Mouse (Mus musculus): ENCODE results near the gene Mtmr1.
A peak's percentile ranks its signal among the peaks of the same experiment; 100 is the strongest.
"Not testable (repeated sequence)": the region's sequence is repeated elsewhere in the genome, so short reads cannot be mapped to it uniquely, and the experiment has no call there.

Gene Mtmr1

DNA sequence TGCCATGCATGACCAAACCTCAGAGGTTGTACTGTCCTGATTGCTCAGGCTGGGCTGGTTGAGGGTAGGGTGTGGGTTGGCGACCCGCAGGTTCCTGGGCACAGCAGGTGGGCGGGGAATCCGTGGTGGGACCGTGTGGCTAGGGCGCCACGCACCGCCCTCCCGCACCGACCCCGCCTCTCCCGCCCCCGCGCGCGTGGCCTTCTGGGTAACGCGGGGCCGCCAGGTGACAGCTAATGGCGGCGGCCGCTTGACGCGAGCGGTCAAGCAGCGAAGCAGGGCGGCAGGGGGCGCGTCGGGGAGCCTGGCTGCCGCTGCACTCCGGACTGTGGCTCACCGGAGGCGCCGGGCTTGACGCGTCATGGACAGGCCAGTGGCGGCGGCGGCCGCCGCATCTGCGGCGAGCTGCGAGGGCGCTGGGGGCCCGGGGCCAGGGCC, at the start of gene Mtmr1:
Gene Mtmr1 (plus strand): TSS at position 207 of the 438 bp plus-strand sequence.
- DNase-seq (ENCODE audit: low read depth, low spot score): no peak

- no peak for DNase-seq (ENCODE audit: low read depth, low spot score)
Observed at GRCm38 (mm10) chrX:71352033-71352432, 12.5 kb upstream of the Mtmr1 start.

- DNase-seq (ENCODE audit: low read depth, low spot score): no peak
Observed at GRCm38 (mm10) chrX:71355331-71355730, 9.2 kb upstream of the Mtmr1 start.

DNA sequence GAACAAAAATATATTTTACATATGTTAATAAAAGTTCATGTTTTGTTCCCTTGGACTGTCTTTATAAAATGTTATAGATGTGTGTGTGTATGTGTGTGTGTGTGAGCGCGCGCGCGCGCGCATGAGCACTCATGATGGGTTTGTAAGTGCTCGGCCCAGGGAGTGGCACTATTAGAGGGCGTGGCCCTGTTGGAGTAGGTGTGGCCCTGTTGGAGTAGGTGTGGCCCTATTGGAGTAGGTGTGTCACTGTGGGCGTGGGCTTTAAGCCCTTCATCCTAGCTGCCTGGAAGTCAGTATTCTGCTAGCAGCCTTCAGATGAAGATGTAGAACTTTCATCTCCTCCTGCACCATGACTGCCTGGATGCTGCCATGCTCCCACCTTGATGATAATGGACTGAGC, 2.8 kb upstream of the Mtmr1 start:
- DNase-seq (ENCODE audit: low read depth, low spot score): not testable (repeated sequence)

GRCm38 (mm10) chrX:71364062-71364461, 498 bp upstream of the Mtmr1 start:
- DNase-seq (ENCODE audit: low read depth, low spot score): no peak

DNA sequence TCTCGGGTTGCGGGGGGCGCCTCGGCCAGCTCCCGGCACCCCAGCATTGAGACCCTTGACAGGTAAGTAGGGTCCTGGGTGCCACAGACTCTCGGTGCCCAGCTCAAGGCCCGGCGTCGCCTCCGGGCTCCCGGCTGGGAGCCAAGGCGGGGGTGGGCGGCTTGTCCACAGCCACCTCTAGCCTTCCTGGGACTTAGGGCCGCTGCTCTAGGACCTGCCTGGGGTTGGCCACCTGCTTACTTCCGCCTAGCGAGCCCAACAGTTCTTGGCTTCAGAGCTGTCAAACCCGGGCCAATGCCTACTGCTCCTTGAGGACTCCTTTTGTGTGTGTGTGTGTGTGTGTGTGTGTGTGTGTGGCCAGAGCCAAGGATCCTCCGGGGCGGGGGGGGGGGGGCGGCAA, 451 bp downstream of the Mtmr1 start:
- DNase-seq (ENCODE audit: low read depth, low spot score): no peak

DNA sequence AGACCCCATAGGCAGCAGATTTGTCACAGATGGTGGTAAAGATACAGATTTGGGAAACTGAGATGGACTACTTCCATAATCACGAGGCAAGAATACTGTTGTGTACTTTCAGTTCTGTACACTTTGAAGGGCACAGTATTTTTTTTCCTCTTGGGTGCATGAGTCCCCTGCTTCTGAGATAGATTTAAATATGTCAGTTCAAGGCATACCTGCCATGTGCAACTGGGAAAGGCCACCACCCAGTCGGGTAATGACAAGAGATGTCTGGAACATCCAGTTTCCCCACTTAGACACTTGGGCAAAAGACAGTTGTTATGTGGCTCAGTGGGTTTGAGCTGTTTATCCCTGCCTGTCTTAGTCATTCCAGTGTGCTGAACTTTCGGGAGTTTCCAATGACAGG, 950 bp downstream of the Mtmr1 start:
- no peak for DNase-seq (ENCODE audit: low read depth, low spot score)

DNA sequence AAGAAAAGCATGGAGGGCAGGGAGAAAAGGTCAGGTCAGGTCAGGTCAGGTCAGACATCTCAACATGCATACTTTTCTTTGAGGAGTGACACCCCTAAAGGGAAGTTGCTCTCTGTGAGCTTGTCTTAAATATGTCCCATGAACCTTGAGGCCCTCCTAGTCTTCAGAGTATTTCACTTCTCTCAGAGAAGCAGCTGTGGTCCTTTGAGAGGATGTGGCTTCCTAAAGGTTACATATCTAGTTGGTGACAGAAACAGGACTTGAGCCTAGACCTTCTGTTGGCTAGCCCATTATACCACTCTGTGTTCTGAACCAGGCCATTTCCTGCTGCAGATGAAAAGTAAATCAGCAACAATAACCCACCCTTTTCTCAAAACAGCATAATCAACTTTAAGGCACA, 2.4 kb downstream of the Mtmr1 start:
- DNase-seq (ENCODE audit: low read depth, low spot score): no peak

GRCm38 (mm10) chrX:71376781-71377180, 12.2 kb downstream of the Mtmr1 start:
- no peak for DNase-seq (ENCODE audit: low read depth, low spot score)

DNA sequence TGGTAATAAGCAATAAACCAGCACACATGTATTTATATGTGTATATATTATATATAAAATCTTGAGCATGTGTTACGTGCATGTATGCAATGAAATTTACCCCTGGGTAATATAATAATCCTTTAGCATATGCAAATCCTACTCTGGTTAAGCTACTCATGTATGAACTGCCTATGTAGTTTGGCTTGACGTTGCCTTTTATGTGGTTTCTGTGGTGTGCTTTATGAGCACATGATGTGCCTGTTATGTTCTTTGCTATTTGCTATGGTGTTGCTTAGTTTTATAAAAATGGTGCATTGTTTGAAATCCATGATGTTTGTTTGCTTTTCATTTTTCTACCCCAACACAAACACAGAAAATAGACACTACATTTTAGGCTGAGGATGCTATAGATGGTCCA, 13.9 kb downstream of the Mtmr1 start:
- DNase-seq (ENCODE audit: low read depth, low spot score): no peak

DNA sequence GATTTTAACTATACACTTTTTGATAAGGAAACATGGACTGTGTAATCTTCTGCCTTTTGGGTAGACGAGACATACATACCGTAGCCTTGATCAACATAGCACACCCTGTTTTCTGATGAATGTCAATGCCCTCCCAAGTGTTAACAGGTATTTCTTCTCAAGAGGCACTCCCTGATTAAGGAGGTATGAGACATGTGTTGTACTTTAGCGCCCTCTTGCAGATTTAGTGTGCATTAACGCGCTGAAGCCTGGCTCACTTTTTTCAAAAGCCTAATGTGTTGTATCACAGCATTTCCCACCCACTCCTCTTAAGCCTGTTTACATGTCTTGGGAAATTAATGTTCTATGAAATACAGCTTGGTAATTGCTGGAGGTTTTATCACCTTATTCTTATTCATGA, 17.0 kb downstream of the Mtmr1 start:
- no peak for DNase-seq (ENCODE audit: low read depth, low spot score)

DNA sequence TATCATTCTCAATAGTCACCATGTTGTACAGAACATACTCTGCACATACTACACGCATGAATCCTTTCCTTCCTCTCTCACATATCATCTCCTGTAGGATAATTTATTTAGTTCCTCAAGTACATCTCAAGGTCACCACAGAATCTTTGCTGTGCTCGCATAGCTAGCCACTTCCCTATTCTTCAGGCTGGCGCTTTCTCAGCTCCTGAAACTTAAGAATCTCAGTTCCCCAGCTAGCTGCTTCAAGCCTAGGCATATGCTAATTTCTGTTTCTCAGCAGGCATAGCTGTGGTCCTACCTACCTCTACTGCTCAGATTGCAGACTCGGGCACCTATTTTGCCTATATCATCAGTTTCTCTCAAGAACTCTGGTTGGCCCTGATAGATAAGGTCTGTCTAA, 31.8 kb downstream of the Mtmr1 start:
- no peak for DNase-seq (ENCODE audit: low read depth, low spot score)

- no peak for DNase-seq (ENCODE audit: low read depth, low spot score)
Observed at GRCm38 (mm10) chrX:71406290-71406689, 41.7 kb downstream of the Mtmr1 start.

- DNase-seq (ENCODE audit: low read depth, low spot score): no peak
Observed at GRCm38 (mm10) chrX:71408386-71408785, 43.8 kb downstream of the Mtmr1 start.

DNA sequence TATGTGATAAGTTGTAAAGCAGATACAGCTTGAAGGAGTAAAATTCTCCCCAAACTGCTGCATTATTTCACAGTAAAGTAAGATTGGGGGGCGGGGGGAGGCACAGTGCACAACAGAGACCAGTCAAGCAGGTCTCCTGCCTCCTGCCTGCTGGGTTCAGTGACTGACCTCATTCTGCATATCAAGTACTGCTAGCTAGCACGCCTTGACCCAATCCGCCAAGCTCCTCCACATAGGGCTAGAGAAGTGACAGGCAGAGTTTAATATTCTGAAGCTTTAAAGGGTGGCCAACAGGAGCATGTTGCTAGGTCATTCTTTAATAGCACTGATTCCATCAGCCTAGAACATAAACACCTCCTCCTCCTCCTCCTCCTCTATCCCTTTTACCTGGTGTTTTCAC, 48.2 kb downstream of the Mtmr1 start:
- DNase-seq (ENCODE audit: low read depth, low spot score): no peak

DNA sequence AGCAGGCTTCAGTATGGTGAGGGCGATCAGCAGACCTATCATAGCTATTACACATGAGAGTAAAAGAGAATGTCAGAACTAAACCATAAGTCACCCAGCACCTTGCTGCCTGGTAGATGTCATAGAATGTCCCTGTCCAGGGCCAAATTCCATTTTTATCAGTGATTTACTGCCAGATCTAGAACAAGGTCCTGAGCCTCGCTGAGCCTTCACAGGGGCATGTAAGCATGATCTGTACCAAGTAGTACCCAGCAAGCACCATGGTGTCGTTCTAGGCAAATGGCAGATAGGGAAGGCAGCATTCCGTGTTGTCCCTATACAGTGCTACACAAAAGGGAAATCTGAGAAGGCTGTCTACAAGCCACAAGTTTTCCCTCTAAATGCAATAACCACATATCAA, 49.1 kb downstream of the Mtmr1 start:
- no peak for DNase-seq (ENCODE audit: low read depth, low spot score)

DNA sequence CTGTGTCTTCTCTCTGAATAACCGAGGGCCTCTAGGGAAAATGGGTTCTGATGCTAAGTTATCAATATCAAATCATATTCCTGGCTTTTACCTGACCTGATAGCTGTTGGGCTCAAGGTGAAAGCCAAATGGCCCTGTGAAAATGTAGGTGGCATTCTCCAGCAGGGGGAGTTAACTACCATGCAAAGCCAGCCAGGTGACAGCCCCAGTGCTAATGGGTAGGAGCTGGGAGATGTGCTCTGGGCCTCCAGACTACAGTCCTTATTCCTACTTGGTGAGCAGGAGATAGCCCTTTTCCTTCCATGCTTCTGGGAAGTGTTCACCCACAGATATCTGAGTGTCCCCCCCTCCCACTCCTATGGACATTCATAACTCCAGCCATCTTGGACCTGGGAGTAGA, 60.3 kb downstream of the Mtmr1 start:
- DNase-seq (ENCODE audit: low read depth, low spot score): no peak

DNA sequence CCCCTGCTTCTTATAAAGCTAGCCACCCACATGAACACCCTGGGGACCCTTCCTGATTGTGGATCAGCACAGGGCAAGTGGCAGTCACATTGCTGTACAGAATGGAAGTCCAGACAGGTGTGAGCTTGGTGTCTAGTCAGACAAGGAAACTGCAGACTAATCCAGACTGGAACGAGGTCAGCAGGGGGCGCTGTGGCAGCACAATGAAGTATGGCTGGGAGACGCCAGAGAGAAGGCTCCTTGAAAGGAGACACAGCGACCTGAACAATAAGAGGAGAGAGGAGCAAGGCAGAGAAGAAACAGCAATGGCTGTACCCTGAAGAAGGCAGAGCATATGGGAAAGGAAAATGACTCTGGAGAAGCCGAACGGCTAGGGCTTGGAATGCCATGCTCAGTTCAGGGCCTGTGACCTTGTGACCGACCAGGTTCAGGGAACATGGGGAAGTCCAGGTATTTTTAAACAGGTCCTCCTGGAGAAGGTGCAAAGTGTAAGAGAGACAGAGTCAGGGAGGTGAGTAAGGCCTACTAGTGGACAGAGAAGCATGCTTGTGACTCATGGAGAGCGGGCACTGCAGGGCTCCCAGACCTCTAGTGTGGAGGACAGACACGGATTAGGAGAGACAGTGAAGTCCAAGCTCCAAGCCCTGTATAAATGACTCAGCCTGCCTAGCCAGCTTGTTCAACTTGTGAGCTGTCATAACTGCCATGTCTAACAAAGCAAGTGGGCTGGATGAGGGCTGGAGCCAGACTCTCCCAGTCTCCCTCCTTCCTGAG, 61.4 kb downstream of the Mtmr1 start:
- peak; percentile 30 for DNase-seq (ENCODE audit: low read depth, low spot score)

DNA sequence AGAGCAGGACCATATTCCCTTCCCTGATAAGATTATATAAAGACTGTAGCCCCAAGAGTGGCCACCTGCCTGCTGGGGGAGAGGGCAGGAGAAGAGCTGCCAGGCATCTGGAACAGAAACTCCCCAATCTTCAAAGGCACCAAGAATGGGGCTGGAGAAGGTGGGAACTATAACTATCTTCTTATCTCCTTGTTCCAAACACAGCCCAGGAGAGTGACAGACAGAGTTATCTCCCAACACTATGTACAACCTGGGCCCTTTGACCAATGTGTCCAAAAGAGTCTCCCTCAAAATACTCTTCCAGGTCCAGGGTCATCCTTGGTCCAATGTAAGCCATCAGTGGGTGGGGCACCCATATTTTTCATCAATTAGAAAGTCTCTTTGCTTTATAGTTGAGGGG, 62.9 kb downstream of the Mtmr1 start:
- DNase-seq (ENCODE audit: low read depth, low spot score): no peak

DNA sequence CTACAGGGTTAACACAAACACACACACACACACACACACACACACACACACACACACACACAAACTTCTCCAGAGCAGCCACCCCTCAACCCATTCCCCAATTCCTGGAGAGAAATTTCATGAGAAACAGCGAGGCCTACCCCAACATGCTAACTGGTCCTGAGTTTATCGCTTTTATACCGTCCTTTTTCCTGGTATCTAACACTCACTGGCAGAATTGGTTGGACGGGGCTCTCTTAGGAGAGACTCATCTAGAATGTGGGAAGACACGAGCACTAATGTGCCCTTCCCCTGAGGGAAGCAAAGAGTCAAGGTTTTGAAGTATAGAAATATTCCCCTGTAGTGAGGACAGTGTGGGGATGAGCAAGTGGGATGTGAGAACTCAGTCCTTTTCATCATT, 66.3 kb downstream of the Mtmr1 start:
- DNase-seq (ENCODE audit: low read depth, low spot score): no peak

GRCm38 (mm10) chrX:71434448-71434847, 69.9 kb downstream of the Mtmr1 start:
- DNase-seq (ENCODE audit: low read depth, low spot score): no peak

- DNase-seq (ENCODE audit: low read depth, low spot score): no peak
Observed at GRCm38 (mm10) chrX:71434860-71435259, 70.3 kb downstream of the Mtmr1 start.

GRCm38 (mm10) chrX:71435542-71435941, 71.0 kb downstream of the Mtmr1 start:
- DNase-seq (ENCODE audit: low read depth, low spot score): no peak

GRCm38 (mm10) chrX:71439473-71439872, 74.9 kb downstream of the Mtmr1 start:
- DNase-seq (ENCODE audit: low read depth, low spot score): no peak
